Mouse (Mus musculus) embryonic facial prominence, embryonic 12.5 days (tissue): ENCODE measurements around the gene Tead1. TPM values are rescaled to one million over a fixed set of nuclear protein-coding genes. Genes with fewer than 3 reads are reported as not detected.
A peak's percentile ranks its signal among the peaks of the same experiment; 100 is the strongest.
"Not testable (repeated sequence)": the region's sequence is repeated elsewhere in the genome, so short reads cannot be mapped to it uniquely, and the experiment has no call there.

Source experiments
- ATAC-seq: fragments of 200-750 bp; cut with Nextera tagmentation; 2 replicates; pipeline ENCODE4 v1.8.0; 2017; ENCODE audit not compliant: insufficient number of reproducible peaks, insufficient read depth, low FRiP score, low TSS enrichment
- H3K27ac ChIP-seq: fragments of 300-500 bp; sonication (generic); 2 replicates; pipeline ENCODE4 v1.5.1; 2016; ENCODE audit warnings: mild to moderate bottlenecking
- H3K27me3 ChIP-seq: fragments of 300-500 bp; sonication (generic); 2 replicates; pipeline ENCODE4 v1.6.1; 2016; ENCODE audit warnings: mild to moderate bottlenecking, moderate library complexity
- H3K36me3 ChIP-seq: fragments of 300-500 bp; sonication (generic); 2 replicates; pipeline ENCODE4 v1.6.1; 2016; ENCODE audit warnings: mild to moderate bottlenecking
- H3K4me1 ChIP-seq: fragments of 300-500 bp; sonication (generic); 2 replicates; pipeline ENCODE4 v1.6.1; 2016
- H3K4me2 ChIP-seq: fragments of 300-500 bp; sonication (generic); replicated peaks from 2 replicates; pipeline ENCODE4 v1.6.1; 2016; ENCODE audit warnings: mild to moderate bottlenecking, moderate library complexity
- H3K4me3 ChIP-seq: fragments of 300-500 bp; sonication (generic); 2 replicates; pipeline ENCODE4 v1.5.1; 2016; ENCODE audit warnings: mild to moderate bottlenecking
- H3K9ac ChIP-seq: fragments of 300-500 bp; sonication (generic); 2 replicates; pipeline ENCODE4 v1.6.1; 2016; ENCODE audit warnings: mild to moderate bottlenecking, moderate library complexity
- H3K9me3 ChIP-seq: fragments of 300-500 bp; sonication (generic); 2 replicates; pipeline ENCODE4 v1.6.1; 2016; ENCODE audit warnings: mild to moderate bottlenecking, moderate library complexity
- WGBS: fragments of 180-500 bp; shearing (Covaris S2); methylation state at CpG from one replicate; pipeline ENCODE4 v1.1.7; 2016; 5-methylcytosine and 5-hydroxymethylcytosine counted together
- polyA plus RNA-seq: library from polyadenylated mRNA; unstranded; fragments of >200 nt; fragmentation: Nextera tagmentation; extraction: Ambion mirVana; gene quantifications from 2 replicates; pipeline ENCODE4 v1.2.1, GENCODE M21; 2016

The Tead1 gene
- polyA plus RNA-seq, 1 experiment from 2014 or later, result 32.8 TPM

GRCm38 (mm10) chr7:112909164-112909563, 230.0 kb downstream of the Tead1 start:
- H3K27me3 ChIP-seq, result no peaks in the 10 kb centered on the region
- no peak overlapping the region for H3K27ac ChIP-seq
- H3K9ac ChIP-seq, result no peak overlapping the region
- H3K36me3 ChIP-seq, result no peaks in the 10 kb centered on the region
- WGBS, result 82% methylated on average over 10 of the region's 10 CpGs
- no peak for ATAC-seq
- H3K4me1 ChIP-seq, result no peaks in the 10 kb centered on the region
- no peak overlapping the region for H3K4me3 ChIP-seq
- no peak overlapping the region for H3K4me2 ChIP-seq
- H3K9me3 ChIP-seq, result no peaks in the 10 kb centered on the region

GRCm38 (mm10) chr7:112912969-112913368, 233.9 kb downstream of the Tead1 start:
- 86% methylated on average over 3 of the region's 3 CpGs for WGBS
- no peaks in the 10 kb centered on the region for H3K9me3 ChIP-seq
- no peak for ATAC-seq

GRCm38 (mm10) chr7:112915571-112915970, 236.5 kb downstream of the Tead1 start:
- Histone ChIP-seq H3K36me3 (no peaks in the 10 kb centered on the region), H3K4me2 (no peak overlapping the region), H3K9ac (no peak overlapping the region), H3K27ac (no peak overlapping the region), H3K27me3 (0 out of 2 replicates have a peak, but pooled peaks cover 4% of the 10 kb centered on the region), H3K9me3 (no peaks in the 10 kb centered on the region), H3K4me1 (peaks cover 17% of the 10 kb centered on the region), H3K4me3 (no peak overlapping the region)
- no peak for ATAC-seq
- WGBS, result 90% methylated on average over 4 of the region's 4 CpGs

More at GRCm38 (mm10) chr7:112912969-112913368, 233.9 kb downstream of the Tead1 start:
- Histone ChIP-seq H3K4me2 (no peak overlapping the region), H3K4me1 (peaks cover 11% of the 10 kb centered on the region; the same call in 1 of the 2 replicates), H3K27me3 (0 out of 2 replicates have a peak, but pooled peaks cover 4% of the 10 kb centered on the region), H3K27ac (no peak overlapping the region), H3K9ac (no peak overlapping the region), H3K4me3 (no peak overlapping the region), H3K36me3 (no peaks in the 10 kb centered on the region)

GRCm38 (mm10) chr7:112917613-112918278, 238.6 kb downstream of the Tead1 start:
- no peak overlapping the region for H3K9ac ChIP-seq
- no peaks in the 10 kb centered on the region for H3K9me3 ChIP-seq
- 0 out of 2 replicates have a peak overlapping the region, but pooled peaks have one; percentile 17 for H3K4me2 ChIP-seq
- 53% methylated on average over 10 of the region's 10 CpGs for WGBS
- ATAC-seq, result no peak
- no peaks in the 10 kb centered on the region for H3K36me3 ChIP-seq
- peaks cover 17% of the 10 kb centered on the region for H3K4me1 ChIP-seq
- no peak overlapping the region for H3K27ac ChIP-seq
- no peak overlapping the region for H3K4me3 ChIP-seq
- H3K27me3 ChIP-seq, result 0 out of 2 replicates have a peak, but pooled peaks cover 4% of the 10 kb centered on the region

- 0 out of 2 replicates have a peak, but pooled peaks cover 4% of the 10 kb centered on the region for H3K27me3 ChIP-seq
- no peak for ATAC-seq
- 55% methylated on average over 22 of the region's 22 CpGs for WGBS
- no peak overlapping the region for H3K9ac ChIP-seq
- no peak overlapping the region for H3K27ac ChIP-seq
- no peaks in the 10 kb centered on the region for H3K36me3 ChIP-seq
- H3K4me3 ChIP-seq, result no peak overlapping the region
- no peaks in the 10 kb centered on the region for H3K9me3 ChIP-seq
- H3K4me2 ChIP-seq, result peak overlapping the region; percentile 17; the same call in 1 of the 2 replicates
- H3K4me1 ChIP-seq, result peaks cover 21% of the 10 kb centered on the region
Observed at GRCm38 (mm10) chr7:112918279-112918991, 239.3 kb downstream of the Tead1 start.

GRCm38 (mm10) chr7:112919845-112920244, 240.7 kb downstream of the Tead1 start:
- H3K9ac ChIP-seq, result no peak overlapping the region
- H3K27me3 ChIP-seq, result 0 out of 2 replicates have a peak, but pooled peaks cover 4% of the 10 kb centered on the region
- H3K36me3 ChIP-seq, result no peaks in the 10 kb centered on the region
- H3K27ac ChIP-seq, result no peak overlapping the region
- no peak overlapping the region for H3K4me3 ChIP-seq
- peaks cover 28% of the 10 kb centered on the region for H3K4me1 ChIP-seq
- H3K9me3 ChIP-seq, result no peaks in the 10 kb centered on the region
- no peak for ATAC-seq
- no peak overlapping the region for H3K4me2 ChIP-seq
- WGBS, result under 1% methylated on average over 4 of the region's 4 CpGs

- no peak for ATAC-seq
- Histone ChIP-seq H3K27ac (no peak overlapping the region), H3K4me3 (no peak overlapping the region), H3K9ac (no peak overlapping the region), H3K4me2 (no peak overlapping the region), H3K36me3 (no peaks in the 10 kb centered on the region), H3K9me3 (no peaks in the 10 kb centered on the region), H3K27me3 (no peaks in the 10 kb centered on the region), H3K4me1 (peaks cover 20% of the 10 kb centered on the region)
- 52% methylated on average over 4 of the region's 4 CpGs for WGBS
Observed at GRCm38 (mm10) chr7:112922801-112923200, 243.7 kb downstream of the Tead1 start.

GRCm38 (mm10) chr7:112923712-112924111, 244.6 kb downstream of the Tead1 start:
- no peaks in the 10 kb centered on the region for H3K9me3 ChIP-seq
- no peak for ATAC-seq
- no peak overlapping the region for H3K4me3 ChIP-seq
- H3K36me3 ChIP-seq, result no peaks in the 10 kb centered on the region
- no peak overlapping the region for H3K27ac ChIP-seq
- no peaks in the 10 kb centered on the region for H3K27me3 ChIP-seq
- WGBS, result 34% methylated on average over 3 of the region's 3 CpGs
- H3K4me1 ChIP-seq, result peaks cover 12% of the 10 kb centered on the region; the same call in 1 of the 2 replicates
- H3K4me2 ChIP-seq, result no peak overlapping the region
- no peak overlapping the region for H3K9ac ChIP-seq

GRCm38 (mm10) chr7:112930669-112931068, 251.6 kb downstream of the Tead1 start:
- Histone ChIP-seq H3K9ac (no peak overlapping the region), H3K27ac (no peak overlapping the region), H3K9me3 (no peaks in the 10 kb centered on the region), H3K4me1 (0 out of 2 replicates have a peak, but pooled peaks cover 5% of the 10 kb centered on the region), H3K4me2 (no peak overlapping the region), H3K36me3 (no peaks in the 10 kb centered on the region), H3K27me3 (no peaks in the 10 kb centered on the region; the same call in 1 of the 2 replicates), H3K4me3 (no peak overlapping the region)
- 67% methylated on average over 7 of the region's 7 CpGs for WGBS
- no peak for ATAC-seq

GRCm38 (mm10) chr7:112935876-112936275, 256.8 kb downstream of the Tead1 start:
- ATAC-seq, H3K27ac ChIP-seq, H3K36me3 ChIP-seq, H3K9ac ChIP-seq, H3K4me2 ChIP-seq, H3K27me3 ChIP-seq, H3K4me1 ChIP-seq, H3K4me3 ChIP-seq, H3K9me3 ChIP-seq: not testable (repeated sequence)
- WGBS, result 79% methylated on average over 5 of the region's 5 CpGs

GRCm38 (mm10) chr7:112937089-112937488, 258.0 kb downstream of the Tead1 start:
- H3K9me3 ChIP-seq, result no peaks in the 10 kb centered on the region
- no peaks in the 10 kb centered on the region for H3K36me3 ChIP-seq
- no peak overlapping the region for H3K9ac ChIP-seq
- no peaks in the 10 kb centered on the region; the same call in 1 of the 2 replicates for H3K27me3 ChIP-seq
- H3K27ac ChIP-seq, result no peak overlapping the region
- no peaks in the 10 kb centered on the region for H3K4me1 ChIP-seq
- no peak for ATAC-seq
- no peak overlapping the region for H3K4me3 ChIP-seq
- no peak overlapping the region for H3K4me2 ChIP-seq
- 91% methylated on average over 8 of the region's 8 CpGs for WGBS

GRCm38 (mm10) chr7:112938959-112939358, 259.8 kb downstream of the Tead1 start:
- Histone ChIP-seq H3K36me3 (no peaks in the 10 kb centered on the region), H3K4me3 (no peak overlapping the region), H3K9ac (no peak overlapping the region)

More at GRCm38 (mm10) chr7:112938959-112939358, 259.8 kb downstream of the Tead1 start:
- WGBS, result 53% methylated on average over 5 of the region's 5 CpGs
- no peak overlapping the region for H3K27ac ChIP-seq
- H3K4me1 ChIP-seq, result no peaks in the 10 kb centered on the region
- no peaks in the 10 kb centered on the region for H3K9me3 ChIP-seq
- ATAC-seq, result no peak
- H3K4me2 ChIP-seq, result no peak overlapping the region
- H3K27me3 ChIP-seq, result no peaks in the 10 kb centered on the region
